Mouse (Mus musculus) midbrain, embryonic 11.5 days (tissue): ENCODE results near the gene Xpo5. TPM values are rescaled to one million over a fixed set of nuclear protein-coding genes. Genes with fewer than 3 reads are reported as not detected.

Experiments used
- ATAC-seq: fragments of 200-750 bp; cut with Nextera tagmentation; 2 replicates; pipeline ENCODE4 v1.8.0; 2017; ENCODE audit warnings: moderate TSS enrichment, moderate library complexity; ENCODE audit not compliant: low FRiP score
- DNase-seq: peaks from one replicate; pipeline ENCODE4 v3.0.0; 2015; ENCODE audit warnings: low spot score; ENCODE audit errors: missing footprints
- H3K27ac ChIP-seq: fragments of 300-500 bp; sonication (generic); 2 replicates; pipeline ENCODE4 v1.5.1; 2014; ENCODE audit warnings: low read depth, low read length
- H3K27me3 ChIP-seq: fragments of 300-500 bp; sonication (generic); 2 replicates; pipeline ENCODE4 v1.6.1; 2014; ENCODE audit warnings: mild to moderate bottlenecking, low read length, moderate library complexity, mixed read lengths; ENCODE audit not compliant: control insufficient read depth, insufficient read depth
- H3K36me3 ChIP-seq: fragments of 300-500 bp; sonication (generic); 2 replicates; pipeline ENCODE4 v1.6.1; 2014; ENCODE audit warnings: mild to moderate bottlenecking, low read length, moderate library complexity, mixed read lengths; ENCODE audit not compliant: control insufficient read depth, insufficient read depth
- H3K4me1 ChIP-seq: fragments of 300-500 bp; sonication (generic); 2 replicates; pipeline ENCODE4 v1.6.1; 2014; ENCODE audit warnings: low read length; ENCODE audit not compliant: control insufficient read depth, insufficient read depth
- H3K4me2 ChIP-seq: fragments of 300-500 bp; sonication (generic); 2 replicates; pipeline ENCODE4 v1.6.1; 2014; ENCODE audit warnings: mild to moderate bottlenecking, moderate library complexity
- H3K4me3 ChIP-seq: fragments of 300-500 bp; sonication (generic); 2 replicates; pipeline ENCODE4 v1.5.1; 2014; ENCODE audit warnings: low read depth, low read length
- H3K9ac ChIP-seq: fragments of 300-500 bp; sonication (generic); 2 replicates; pipeline ENCODE4 v1.6.1; 2014; ENCODE audit warnings: low read length
- H3K9me3 ChIP-seq: fragments of 300-500 bp; sonication (generic); 2 replicates; pipeline ENCODE4 v1.6.1; 2016; ENCODE audit warnings: low read length; ENCODE audit not compliant: control insufficient read depth
- WGBS: fragments of 180-500 bp; shearing (Covaris S2); extraction: QIAGEN DNeasy Blood & Tissue Kit; methylation state at CpG from one replicate; pipeline ENCODE4 v1.1.7; 2014; 5-methylcytosine and 5-hydroxymethylcytosine counted together
- polyA plus RNA-seq: library from polyadenylated mRNA; unstranded; fragments of >200 nt; fragmentation: Nextera tagmentation; extraction: Ambion mirVana; gene quantifications from 2 replicates; pipeline ENCODE4 v1.2.1, GENCODE M21; 2014

The Xpo5 gene
- polyA plus RNA-seq, 1 experiment from 2014 or later, result 73.3 TPM

GRCm38 (mm10) chr17:46168318-46168717, 34.3 kb upstream of the Xpo5 start:
- H3K36me3 ChIP-seq, result peaks cover 29% of the 10 kb centered on the region
- H3K4me1 ChIP-seq, result no peaks in the 10 kb centered on the region
- DNase-seq (no peak), ATAC-seq (no peak)
- no peak overlapping the region for H3K4me3 ChIP-seq
- no peak overlapping the region for H3K4me2 ChIP-seq
- H3K9me3 ChIP-seq, result no peaks in the 10 kb centered on the region
- no peak overlapping the region for H3K9ac ChIP-seq
- WGBS, result 77% methylated on average over 5 of the region's 5 CpGs
- H3K27me3 ChIP-seq, result no peaks in the 10 kb centered on the region
- H3K27ac ChIP-seq, result no peak overlapping the region

GRCm38 (mm10) chr17:46168768-46169167, 33.8 kb upstream of the Xpo5 start:
- ATAC-seq (no peak), DNase-seq (peak; percentile 21)
- Histone ChIP-seq H3K4me3 (no peak overlapping the region), H3K4me2 (no peak overlapping the region), H3K36me3 (peaks cover 29% of the 10 kb centered on the region), H3K4me1 (no peaks in the 10 kb centered on the region), H3K9me3 (no peaks in the 10 kb centered on the region), H3K9ac (no peak overlapping the region), H3K27ac (no peak overlapping the region), H3K27me3 (no peaks in the 10 kb centered on the region)
- WGBS, result 93% methylated on average over 5 of the region's 5 CpGs

DNA sequence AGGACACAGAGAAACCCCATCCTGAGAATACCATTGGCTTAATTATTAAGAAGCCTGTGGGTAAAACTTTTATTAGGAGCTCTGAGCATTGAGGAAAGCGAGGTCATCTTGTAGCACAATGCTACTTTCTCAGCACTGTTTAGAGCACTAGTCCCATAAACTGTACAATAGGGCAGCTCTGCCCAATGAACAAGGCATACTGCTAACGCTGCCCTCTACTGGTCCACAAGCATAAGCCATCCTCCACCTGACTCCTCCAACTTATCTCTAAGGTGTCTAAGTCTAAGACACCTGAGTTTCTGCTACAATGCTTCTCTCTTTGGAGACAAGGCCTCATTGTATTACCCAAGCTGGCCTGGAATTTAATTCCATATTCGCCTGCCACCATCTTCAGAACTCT, 32.0 kb upstream of the Xpo5 start:
- no peaks in the 10 kb centered on the region for H3K9me3 ChIP-seq
- ATAC-seq (no peak), DNase-seq (no peak)
- no peaks in the 10 kb centered on the region for H3K27me3 ChIP-seq
- H3K4me2 ChIP-seq, result no peak overlapping the region
- no peak overlapping the region for H3K27ac ChIP-seq
- no peak overlapping the region for H3K4me3 ChIP-seq
- WGBS, result 81% methylated on average over 3 of the region's 3 CpGs
- no peak overlapping the region for H3K9ac ChIP-seq
- peaks cover 24% of the 10 kb centered on the region for H3K36me3 ChIP-seq
- H3K4me1 ChIP-seq, result no peaks in the 10 kb centered on the region

DNA sequence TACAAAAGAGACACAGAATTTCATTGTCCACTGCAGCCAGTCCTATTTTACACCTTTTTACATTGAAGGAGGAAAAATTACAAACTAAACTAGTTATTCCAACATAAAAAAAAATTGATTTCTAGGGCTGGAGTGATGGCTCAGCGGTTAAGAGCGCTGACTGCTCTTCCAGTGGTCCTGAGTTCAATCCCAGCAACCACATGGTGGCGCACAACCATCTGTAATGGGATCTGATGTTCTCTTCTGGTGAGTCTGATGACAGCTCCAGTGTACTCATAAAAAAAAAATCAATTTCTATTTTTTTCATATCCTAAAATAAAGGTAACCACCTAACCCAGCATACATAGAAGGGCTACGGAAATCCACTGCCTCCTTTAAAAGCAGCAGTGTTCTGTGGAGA, 20.3 kb upstream of the Xpo5 start:
- Histone ChIP-seq H3K9ac (no peak overlapping the region), H3K4me2 (no peak overlapping the region), H3K4me3 (no peak overlapping the region), H3K27me3 (no peaks in the 10 kb centered on the region), H3K9me3 (no peaks in the 10 kb centered on the region), H3K36me3 (peaks cover 26% of the 10 kb centered on the region), H3K4me1 (no peaks in the 10 kb centered on the region), H3K27ac (no peak overlapping the region)
- 82% methylated on average over 4 of the region's 4 CpGs for WGBS
- no peak for ATAC-seq
- no peak for DNase-seq

DNA sequence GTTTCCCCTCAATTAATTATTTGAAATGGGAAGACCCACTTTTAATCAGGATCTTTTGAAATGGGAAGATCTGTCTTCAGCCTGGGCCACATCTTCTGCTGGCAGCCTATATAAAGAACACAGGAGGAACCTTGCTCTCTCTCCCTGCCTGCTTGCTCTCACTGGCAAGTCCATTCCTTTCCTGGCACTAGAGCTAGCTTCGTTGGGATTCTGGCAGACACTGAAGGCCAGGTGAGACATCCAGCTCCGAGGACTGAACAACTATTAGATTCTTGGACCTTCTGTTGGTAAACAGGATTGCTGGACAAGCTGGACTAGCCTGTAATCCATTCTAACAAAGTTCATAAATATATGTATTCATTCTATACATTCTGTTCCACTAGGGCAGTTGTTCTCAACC, 13.8 kb upstream of the Xpo5 start:
- Histone ChIP-seq H3K9ac (no peak overlapping the region), H3K4me2 (no peak overlapping the region), H3K4me3 (no peak overlapping the region), H3K36me3 (peaks cover 19% of the 10 kb centered on the region), H3K27me3 (no peaks in the 10 kb centered on the region), H3K27ac (no peak overlapping the region), H3K9me3 (no peaks in the 10 kb centered on the region), H3K4me1 (no peaks in the 10 kb centered on the region)
- DNase-seq, result no peak
- 93% methylated on average over 2 of the region's 2 CpGs for WGBS
- no peak for ATAC-seq

DNA sequence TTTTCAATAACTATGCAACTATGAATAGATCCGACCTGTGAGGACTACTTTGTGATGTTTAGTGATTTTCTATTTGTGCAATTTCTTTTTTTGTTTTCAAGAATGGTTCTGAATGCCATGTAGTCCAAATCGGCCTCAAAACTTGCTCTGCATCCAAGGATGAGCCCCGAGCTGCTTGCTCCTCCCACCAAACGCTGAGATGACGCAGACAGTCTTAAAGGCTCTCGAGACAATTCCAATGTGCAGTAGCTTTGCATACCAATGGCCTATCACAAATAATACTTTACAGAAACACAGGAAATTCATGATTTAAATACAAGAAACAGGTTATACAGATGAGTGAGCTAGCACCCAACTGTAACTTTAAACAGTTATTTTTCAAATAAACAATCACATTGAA, 1.4 kb upstream of the Xpo5 start:
- Histone ChIP-seq H3K4me2 (peak overlapping the region; percentile 74), H3K9ac (no peak overlapping the region), H3K9me3 (no peaks in the 10 kb centered on the region), H3K36me3 (peaks cover 5% of the 10 kb centered on the region; the same call in 1 of the 2 replicates), H3K4me3 (peak overlapping the region; percentile 70; the same call in 1 of the 2 replicates), H3K4me1 (peaks cover 17% of the 10 kb centered on the region), H3K27me3 (no peaks in the 10 kb centered on the region), H3K27ac (no peak overlapping the region)
- 75% methylated on average over 6 of the region's 6 CpGs for WGBS
- ATAC-seq (no peak), DNase-seq (no peak)

GRCm38 (mm10) chr17:46203078-46203477, 496 bp downstream of the Xpo5 start:
- H3K36me3 ChIP-seq, result peaks cover 13% of the 10 kb centered on the region
- no peaks in the 10 kb centered on the region for H3K27me3 ChIP-seq
- H3K9me3 ChIP-seq, result no peaks in the 10 kb centered on the region
- H3K4me2 ChIP-seq, result peak overlapping the region; percentile 94
- peak overlapping the region; percentile 70 for H3K4me3 ChIP-seq
- no peak for ATAC-seq
- 0% methylated on average over 20 of the region's 20 CpGs for WGBS
- no peak overlapping the region for H3K27ac ChIP-seq
- no peak for DNase-seq
- H3K4me1 ChIP-seq, result peaks cover 17% of the 10 kb centered on the region
- H3K9ac ChIP-seq, result peak overlapping the region; percentile 79

DNA sequence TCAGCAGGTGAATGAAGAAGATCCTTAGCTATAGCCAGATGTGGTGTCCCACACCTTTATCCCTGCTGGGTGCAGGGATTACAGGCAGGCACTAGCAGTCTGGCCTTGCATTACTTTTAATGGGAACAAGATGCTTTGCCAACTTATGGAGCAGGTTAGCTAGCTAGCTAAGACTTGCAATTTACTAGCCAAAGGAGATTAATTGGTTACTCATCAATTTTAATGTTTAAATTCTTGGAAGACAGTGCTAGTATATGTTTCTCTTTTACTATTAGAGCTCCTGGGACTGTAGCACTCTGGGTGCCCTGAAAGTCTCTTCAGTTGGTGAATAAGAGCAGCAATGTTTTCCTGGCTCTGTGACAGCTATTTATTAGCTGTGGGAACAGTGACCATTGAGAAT, 4.1 kb downstream of the Xpo5 start:
- H3K9me3 ChIP-seq, result no peaks in the 10 kb centered on the region
- H3K36me3 ChIP-seq, result peaks cover 25% of the 10 kb centered on the region
- no peaks in the 10 kb centered on the region for H3K27me3 ChIP-seq
- H3K4me1 ChIP-seq, result peaks cover 12% of the 10 kb centered on the region
- no peak overlapping the region for H3K9ac ChIP-seq
- ATAC-seq, result no peak
- no peak for DNase-seq
- H3K4me3 ChIP-seq, result no peak overlapping the region
- H3K27ac ChIP-seq, result no peak overlapping the region
- no peak overlapping the region for H3K4me2 ChIP-seq

DNA sequence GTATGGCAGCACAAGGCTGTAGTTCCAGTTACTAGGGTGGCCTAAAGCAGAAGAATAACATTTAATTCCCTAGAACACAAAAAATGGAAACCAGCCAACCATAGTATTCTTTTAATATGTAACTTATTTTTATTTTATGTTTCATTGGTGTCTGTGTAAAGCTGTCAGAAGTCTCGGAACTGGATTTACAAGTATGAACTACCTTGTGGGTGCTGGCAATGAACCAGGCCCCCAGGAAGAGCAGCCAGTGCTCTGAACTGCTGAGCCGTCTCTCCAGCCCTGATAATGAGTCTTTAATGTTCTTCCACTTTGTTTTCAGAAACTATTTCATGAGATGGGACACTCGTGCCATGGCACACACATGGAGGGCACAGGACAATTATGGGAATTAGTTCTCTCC, 8.0 kb downstream of the Xpo5 start:
- no peak for ATAC-seq
- H3K36me3 ChIP-seq, result peaks cover 36% of the 10 kb centered on the region
- WGBS, result 92% methylated on average over 3 of the region's 3 CpGs

DNA sequence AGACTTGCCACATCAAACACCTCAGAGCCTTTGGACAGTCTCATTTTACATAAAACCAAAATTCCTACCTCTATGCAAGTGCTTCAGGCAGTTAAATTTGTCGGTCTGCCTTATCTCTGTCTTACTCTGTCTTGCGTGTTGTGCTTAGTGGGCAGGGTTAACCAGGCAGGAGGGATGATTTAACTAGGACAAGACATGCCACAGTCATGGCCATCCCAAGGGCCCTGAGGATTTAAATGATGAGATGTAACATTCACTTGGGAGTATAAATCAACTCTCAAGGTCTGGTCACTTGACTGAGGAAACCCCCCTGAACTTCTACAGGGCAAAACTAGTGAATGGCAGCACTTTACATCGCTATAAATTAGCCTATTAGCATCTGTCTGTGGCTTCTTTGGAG, 19.0 kb downstream of the Xpo5 start:
- H3K9me3 ChIP-seq, result no peaks in the 10 kb centered on the region
- DNase-seq, result no peak
- 93% methylated on average over 3 of the region's 3 CpGs for WGBS
- no peak overlapping the region for H3K9ac ChIP-seq
- peaks cover 41% of the 10 kb centered on the region for H3K36me3 ChIP-seq
- H3K4me3 ChIP-seq, result no peak overlapping the region
- H3K27ac ChIP-seq, result no peak overlapping the region
- no peaks in the 10 kb centered on the region for H3K27me3 ChIP-seq
- H3K4me1 ChIP-seq, result no peaks in the 10 kb centered on the region
- no peak for ATAC-seq
- no peak overlapping the region for H3K4me2 ChIP-seq

More for the DNA sequence above, 8.0 kb downstream of the Xpo5 start:
- Histone ChIP-seq H3K27me3 (no peaks in the 10 kb centered on the region), H3K4me1 (no peaks in the 10 kb centered on the region), H3K9me3 (no peaks in the 10 kb centered on the region), H3K9ac (no peak overlapping the region), H3K4me2 (no peak overlapping the region), H3K27ac (no peak overlapping the region), H3K4me3 (no peak overlapping the region)
- DNase-seq, result no peak
